Mouse (Mus musculus) cerebellum, adult 8-10 months (tissue): ENCODE data around the gene Efcab9.

Source experiments
- DNase-seq: peaks from one replicate; pipeline ENCODE4 v3.0.0; 2022

The Efcab9 gene

GRCm38 (mm10) chr11:32531871-32532764, at the start of gene Efcab9:
Gene Efcab9 (minus strand): TSS chr11:32532081.
- no peak for DNase-seq

GRCm38 (mm10) chr11:32581031-32581430, 49.1 kb upstream of the Efcab9 start:
- no peak for DNase-seq

GRCm38 (mm10) chr11:32580305-32580947, 48.5 kb upstream of the Efcab9 start:
- DNase-seq: no peak

- no peak for DNase-seq
These were observed 44.8 kb upstream of the Efcab9 start for GRCm38 (mm10) chr11:32576760-32577050.

- no peak for DNase-seq
These were observed 44.3 kb upstream of the Efcab9 start for GRCm38 (mm10) chr11:32575964-32576759.

- DNase-seq: no peak
These were observed 41.8 kb upstream of the Efcab9 start for GRCm38 (mm10) chr11:32573669-32574068.

GRCm38 (mm10) chr11:32571103-32571502, 39.2 kb upstream of the Efcab9 start:
- no peak for DNase-seq

- DNase-seq: no peak
These were observed 36.9 kb upstream of the Efcab9 start for GRCm38 (mm10) chr11:32568637-32569293.

- DNase-seq: no peak
These were observed 36.2 kb upstream of the Efcab9 start for GRCm38 (mm10) chr11:32568060-32568459.

- no peak for DNase-seq
These were observed 35.3 kb upstream of the Efcab9 start for GRCm38 (mm10) chr11:32567000-32567855.

GRCm38 (mm10) chr11:32566184-32566583, 34.3 kb upstream of the Efcab9 start:
- DNase-seq: no peak

GRCm38 (mm10) chr11:32565088-32565487, 33.2 kb upstream of the Efcab9 start:
- DNase-seq: no peak

GRCm38 (mm10) chr11:32564629-32565028, 32.7 kb upstream of the Efcab9 start:
- no peak for DNase-seq

- no peak for DNase-seq
These were observed 31.8 kb upstream of the Efcab9 start for GRCm38 (mm10) chr11:32563660-32564059.

- no peak for DNase-seq
These were observed 30.8 kb upstream of the Efcab9 start for GRCm38 (mm10) chr11:32562706-32563105.

GRCm38 (mm10) chr11:32561465-32562355, 29.8 kb upstream of the Efcab9 start:
- DNase-seq: no peak

- DNase-seq: no peak
These were observed 28.3 kb upstream of the Efcab9 start for GRCm38 (mm10) chr11:32560015-32560770.

- no peak for DNase-seq
These were observed 26.8 kb upstream of the Efcab9 start for GRCm38 (mm10) chr11:32558677-32559076.

GRCm38 (mm10) chr11:32558026-32558425, 26.1 kb upstream of the Efcab9 start:
- DNase-seq: no peak

- DNase-seq: no peak
These were observed 24.6 kb upstream of the Efcab9 start for GRCm38 (mm10) chr11:32556333-32556990.
